Mouse (Mus musculus) liver, adult 2 months (tissue): ENCODE measurements around the gene Nanp.

Experiments used
- CTCF ChIP-seq: fragments of 200-500 bp; IDR thresholded peaks from 2 replicates; pipeline ENCODE4 v1.5.1; 2011; ENCODE audit warnings: low read depth, low read length, control low read depth
- POLR2A ChIP-seq: fragments of 200-500 bp; IDR thresholded peaks from 2 replicates; pipeline ENCODE4 v1.6.1; 2011; ENCODE audit warnings: low read length, control low read depth; ENCODE audit not compliant: insufficient read depth; ENCODE audit errors: extremely low read depth

DNA sequence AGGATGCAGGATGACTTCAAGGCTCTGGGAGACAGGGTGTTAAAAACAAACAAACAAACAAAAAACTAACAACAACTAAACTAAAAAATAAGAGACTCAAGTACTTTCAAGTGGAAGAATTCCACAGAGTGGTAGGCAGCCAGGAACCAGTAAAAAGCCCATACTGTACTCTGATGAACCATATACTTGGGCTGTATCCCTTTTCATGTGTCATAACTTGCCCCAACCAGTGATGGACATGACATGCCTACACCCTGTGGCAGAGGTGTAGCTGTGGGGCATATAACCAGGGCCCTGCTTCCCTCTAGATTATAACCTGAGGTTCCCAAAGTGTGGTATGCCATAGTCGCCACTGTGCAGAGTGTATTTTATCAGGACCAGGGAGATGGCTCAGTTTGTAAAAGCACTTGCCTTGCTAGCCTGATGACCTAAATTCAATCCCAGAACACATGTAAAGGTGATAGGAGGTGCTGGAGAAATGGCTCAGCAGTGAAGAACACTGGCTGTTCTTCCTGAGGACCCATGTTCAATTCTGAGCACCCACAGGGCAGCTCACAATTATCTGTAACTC, 29.6 kb downstream of the Nanp start:
- TF ChIP-seq CTCF (no peak), POLR2A (no peak)
